Mouse (Mus musculus): ENCODE measurements around the gene Fstl3.
"Not testable (repeated sequence)": the region's sequence is repeated elsewhere in the genome, so short reads cannot be mapped to it uniquely, and the experiment has no call there.

Gene Fstl3

GRCm38 (mm10) chr10:79777103-79777531 is at the start of gene Fstl3:
Gene Fstl3 (plus strand): TSS chr10:79777272.
- no peak for DNase-seq (ENCODE audit: low read depth, low spot score)

DNA sequence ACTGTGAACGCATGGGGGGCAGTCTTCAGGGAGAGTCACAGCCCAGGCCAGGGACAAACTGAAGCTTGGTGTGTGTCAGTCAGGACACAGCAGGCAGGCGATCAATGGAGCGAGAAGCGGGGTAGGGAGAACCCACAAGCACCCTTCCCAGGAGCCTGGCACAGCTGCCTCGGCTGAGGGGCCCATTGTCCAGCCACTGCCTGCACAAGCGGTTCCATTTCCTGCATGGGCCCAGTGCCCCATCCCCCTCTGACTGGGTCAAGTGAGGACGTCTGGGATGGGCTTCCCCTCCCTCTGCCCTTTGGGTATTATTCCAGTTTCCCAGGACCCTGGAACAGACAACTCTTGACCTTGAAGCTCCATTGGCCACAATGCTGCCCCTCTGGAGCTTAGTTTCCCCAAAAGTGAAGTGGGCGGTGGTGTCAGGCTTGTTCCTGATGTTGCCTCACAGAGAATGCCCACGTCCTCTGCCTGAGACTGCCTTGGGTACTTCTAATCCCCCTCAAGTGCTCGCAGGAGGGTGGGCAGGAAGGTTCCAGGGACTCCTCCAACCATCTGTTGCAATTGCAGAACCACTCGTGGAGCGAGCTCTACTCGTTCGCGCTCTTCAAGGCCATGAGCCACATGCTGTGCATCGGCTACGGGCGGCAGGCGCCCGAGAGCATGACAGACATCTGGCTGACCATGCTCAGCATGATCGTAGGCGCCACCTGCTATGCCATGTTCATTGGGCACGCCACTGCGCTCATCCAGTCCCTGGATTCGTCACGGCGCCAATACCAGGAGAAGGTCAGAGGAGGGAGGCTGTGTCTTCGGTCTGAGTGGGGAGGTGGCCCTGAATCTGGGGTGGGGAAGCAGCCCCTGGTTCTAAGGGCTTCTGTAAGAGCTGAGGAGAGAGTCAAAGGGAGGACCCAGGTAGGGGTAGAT is 48.5 kb upstream of the Fstl3 start:
- no peak for DNase-seq (ENCODE audit: low read depth, low spot score)

DNA sequence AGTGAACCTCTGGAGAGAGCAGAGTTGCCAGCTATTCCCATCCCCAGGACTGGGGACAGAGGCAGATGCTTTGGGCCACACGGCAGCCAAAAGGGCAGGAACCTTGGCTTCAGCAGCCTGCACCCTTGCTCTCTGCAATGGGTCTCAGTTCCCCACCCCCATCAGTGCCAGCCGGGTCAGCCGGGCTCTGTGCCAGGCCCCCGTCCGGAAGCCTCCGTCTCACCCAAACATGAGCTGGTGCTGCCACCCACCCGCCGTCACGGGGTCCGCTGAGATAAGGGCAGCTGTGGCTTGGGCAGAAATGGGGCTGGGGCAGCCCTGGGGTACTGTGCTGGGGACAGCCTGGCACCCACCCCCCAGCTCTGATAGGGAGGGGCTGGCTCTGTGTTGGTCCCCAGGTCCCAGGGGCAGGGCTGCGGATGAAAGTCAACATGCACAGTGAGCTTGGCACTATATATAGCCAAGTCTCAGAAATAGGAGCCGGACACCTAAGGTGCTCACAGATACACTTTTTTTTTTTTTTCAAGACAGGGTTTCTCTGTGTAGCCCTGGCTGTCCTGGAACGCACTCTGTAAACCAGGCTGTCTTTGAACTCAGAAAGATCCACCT is 47.6 kb upstream of the Fstl3 start:
- DNase-seq (ENCODE audit: low read depth, low spot score): no peak

GRCm38 (mm10) chr10:79732500-79732899 is 44.6 kb upstream of the Fstl3 start:
- no peak for DNase-seq (ENCODE audit: low read depth, low spot score)

GRCm38 (mm10) chr10:79733847-79734246 is 43.2 kb upstream of the Fstl3 start:
- DNase-seq (ENCODE audit: low read depth, low spot score): no peak

- DNase-seq (ENCODE audit: low read depth, low spot score): no peak
Measured at GRCm38 (mm10) chr10:79735361-79735760, 41.7 kb upstream of the Fstl3 start.

DNA sequence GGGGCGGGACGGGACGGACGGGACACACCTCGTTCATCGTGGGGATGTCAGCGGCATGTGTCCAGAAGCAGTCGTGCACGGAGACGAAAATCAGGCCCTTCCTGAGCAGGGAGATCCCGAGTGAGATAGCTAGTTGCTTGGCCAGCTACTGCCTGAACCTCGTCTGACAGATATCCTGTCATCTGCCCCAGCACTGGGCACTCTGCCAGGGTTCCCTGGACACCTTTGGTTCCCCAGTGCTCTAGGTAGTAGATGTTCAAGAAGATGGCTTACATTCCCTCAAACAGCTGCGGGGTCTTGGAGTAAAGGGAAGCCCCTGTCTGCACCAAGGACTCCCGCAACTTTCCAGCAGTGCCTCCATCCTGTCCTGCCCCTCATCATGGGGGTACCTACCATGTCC is 40.4 kb upstream of the Fstl3 start:
- no peak for DNase-seq (ENCODE audit: low read depth, low spot score)

DNA sequence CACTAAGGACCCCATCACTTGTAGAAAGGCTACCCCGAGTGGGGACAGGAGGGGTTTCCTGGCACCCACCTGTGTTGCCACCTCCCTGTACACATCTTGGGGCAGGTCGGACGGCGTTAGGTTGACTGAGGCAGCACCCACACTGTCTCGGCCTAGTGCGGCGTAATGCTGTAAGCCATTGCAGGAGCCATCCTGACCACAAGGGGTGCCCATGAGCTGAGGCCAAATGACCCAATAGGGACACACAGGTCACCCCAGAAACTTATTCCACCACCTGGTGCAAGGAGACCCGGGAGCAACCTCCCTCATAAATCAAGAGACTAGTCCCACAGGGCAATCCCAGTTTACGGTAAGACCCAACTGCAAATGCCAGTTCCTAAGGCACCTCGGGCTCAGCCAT is 38.8 kb upstream of the Fstl3 start:
- DNase-seq (ENCODE audit: low read depth, low spot score): no peak

- no peak for DNase-seq (ENCODE audit: low read depth, low spot score)
Measured at GRCm38 (mm10) chr10:79739234-79739633, 37.8 kb upstream of the Fstl3 start.

- DNase-seq (ENCODE audit: low read depth, low spot score): no peak
Measured at GRCm38 (mm10) chr10:79740863-79741262, 36.2 kb upstream of the Fstl3 start.

GRCm38 (mm10) chr10:79743161-79743560 is 33.9 kb upstream of the Fstl3 start:
- DNase-seq (ENCODE audit: low read depth, low spot score): no peak

DNA sequence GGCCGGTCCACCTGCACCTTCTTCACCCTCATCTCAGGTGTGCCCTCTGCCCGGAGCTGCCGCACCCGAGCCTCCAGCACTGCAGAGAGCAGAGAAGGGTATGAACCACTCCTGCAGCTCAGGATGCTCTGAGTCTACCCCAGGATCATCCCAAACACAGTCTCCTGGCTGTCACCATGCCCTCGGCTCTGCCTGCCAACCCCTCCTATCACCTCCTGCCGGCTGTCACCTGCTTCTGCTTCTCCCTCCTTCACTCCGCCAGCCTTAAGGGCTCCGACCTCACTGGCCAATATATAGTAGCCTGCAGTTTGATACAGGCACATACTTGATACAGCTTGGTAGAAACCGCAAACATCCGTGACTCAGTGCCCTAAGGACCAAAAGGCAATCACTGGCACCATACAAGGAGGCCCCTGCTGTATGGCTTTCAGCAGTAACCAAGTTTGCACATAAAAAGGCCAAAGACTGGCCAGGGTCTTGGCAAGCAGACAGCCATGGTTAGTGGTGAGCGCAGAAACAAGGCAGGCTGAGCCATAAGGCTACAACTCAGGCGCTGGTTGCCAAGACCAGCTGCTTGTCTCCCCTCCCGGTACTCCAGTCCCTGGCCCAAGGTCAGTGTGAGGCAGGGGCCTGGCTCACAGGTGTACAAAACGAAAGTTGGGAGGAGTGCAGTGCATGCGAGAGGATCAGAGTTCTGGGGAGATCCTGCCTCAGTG is 33.3 kb upstream of the Fstl3 start:
- no peak for DNase-seq (ENCODE audit: low read depth, low spot score)

- no peak for DNase-seq (ENCODE audit: low read depth, low spot score)
Measured at GRCm38 (mm10) chr10:79745411-79745810, 31.7 kb upstream of the Fstl3 start.

- DNase-seq (ENCODE audit: low read depth, low spot score): peak; percentile 92
Measured at GRCm38 (mm10) chr10:79745898-79746773, 30.9 kb upstream of the Fstl3 start, which contains the start of gene Polrmt. Gene Polrmt (minus strand): TSS chr10:79746581.

DNA sequence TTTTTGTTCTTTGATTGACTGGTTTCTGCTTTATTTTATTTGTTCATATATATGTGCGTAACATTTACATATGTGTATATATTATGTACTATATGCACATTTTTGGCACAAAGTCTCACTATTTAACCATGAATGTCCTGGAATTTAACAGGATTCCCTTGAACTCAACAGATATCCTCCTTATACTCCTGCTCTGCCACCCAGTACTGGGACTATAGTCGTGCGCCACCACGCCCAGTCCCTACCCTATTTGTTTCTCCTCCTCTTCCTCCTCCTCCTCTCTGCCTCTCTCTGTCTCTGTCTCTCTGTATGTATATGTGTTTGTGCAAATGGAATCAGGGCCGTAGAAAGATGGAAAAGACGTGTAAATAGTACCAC is 30.3 kb upstream of the Fstl3 start:
- no peak for DNase-seq (ENCODE audit: low read depth, low spot score)

DNA sequence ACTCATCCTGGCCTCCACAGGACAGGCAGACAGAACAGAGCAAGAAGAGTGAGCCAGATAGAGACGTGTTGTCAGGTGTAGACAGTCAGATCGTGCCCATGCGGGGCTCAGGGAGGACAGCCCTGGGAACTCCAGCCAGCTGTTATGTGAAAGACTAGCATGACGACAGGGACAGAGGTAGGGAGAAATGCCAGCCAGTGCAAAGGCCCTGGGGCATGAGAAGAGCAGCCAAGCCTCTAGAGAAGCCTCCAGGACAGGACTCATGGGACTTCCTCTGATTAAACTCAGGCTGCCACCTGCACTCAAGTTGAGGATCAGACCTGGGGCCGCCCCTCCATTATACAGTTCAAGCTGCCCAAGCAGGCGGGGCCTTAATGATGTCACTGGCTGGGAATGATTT is 28.6 kb upstream of the Fstl3 start:
- DNase-seq (ENCODE audit: low read depth, low spot score): no peak

DNA sequence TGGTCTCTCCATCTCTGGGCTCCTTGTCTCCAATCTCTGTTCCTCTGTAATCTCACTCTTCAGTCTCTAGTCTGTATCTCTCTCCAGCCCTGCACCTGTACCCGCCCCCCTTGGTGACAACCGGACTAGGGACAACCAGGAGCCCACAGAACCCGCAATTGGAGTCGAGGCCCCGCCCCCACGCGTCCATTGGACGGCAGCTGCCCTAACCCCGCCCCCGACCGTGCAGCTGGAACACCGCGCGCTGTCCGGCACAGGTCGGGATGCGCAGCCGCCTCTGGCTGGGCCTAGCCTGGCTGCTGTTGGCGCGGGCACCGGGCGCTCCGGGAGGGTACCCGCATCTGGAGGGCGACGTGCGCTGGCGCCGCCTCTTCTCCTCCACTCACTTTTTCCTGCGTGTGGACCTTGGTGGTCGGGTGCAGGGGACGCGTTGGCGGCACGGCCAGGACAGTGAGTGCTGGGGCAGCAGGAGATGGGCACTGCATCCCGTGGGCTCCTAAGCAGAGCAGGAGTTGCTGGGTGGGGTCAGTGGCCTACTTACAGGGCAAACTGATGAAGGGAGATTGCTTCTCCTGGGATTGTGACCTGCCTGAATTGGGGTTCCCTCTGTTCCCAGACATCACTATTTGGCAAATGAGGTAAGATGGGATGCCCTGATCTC is 22.1 kb upstream of the Fstl3 start, which contains the start of gene Fgf22:
TSS of gene Fgf22 (plus strand) at position 221 of the 661 bp plus-strand sequence.
- DNase-seq (ENCODE audit: low read depth, low spot score): no peak

DNA sequence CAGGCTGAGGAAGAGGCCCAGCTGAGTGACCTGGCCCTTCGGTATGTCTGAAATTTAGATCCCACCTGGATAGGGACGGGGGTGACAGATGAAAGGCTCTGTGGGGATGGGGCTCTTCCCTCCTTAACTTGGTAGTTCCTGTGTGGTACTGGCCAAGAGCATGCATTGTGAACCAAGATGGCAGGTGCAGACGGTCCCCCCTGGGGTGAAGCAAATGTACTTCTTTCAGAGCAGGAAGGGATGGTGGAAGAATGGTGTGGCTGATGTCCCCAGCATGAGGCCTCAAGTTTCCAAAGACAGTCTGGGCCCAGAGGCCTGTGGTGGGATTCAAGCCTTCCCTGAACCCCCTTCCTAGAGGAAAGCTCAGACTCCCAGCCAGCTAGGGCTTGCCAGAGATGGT is 21.2 kb upstream of the Fstl3 start:
- no peak for DNase-seq (ENCODE audit: low read depth, low spot score)

DNA sequence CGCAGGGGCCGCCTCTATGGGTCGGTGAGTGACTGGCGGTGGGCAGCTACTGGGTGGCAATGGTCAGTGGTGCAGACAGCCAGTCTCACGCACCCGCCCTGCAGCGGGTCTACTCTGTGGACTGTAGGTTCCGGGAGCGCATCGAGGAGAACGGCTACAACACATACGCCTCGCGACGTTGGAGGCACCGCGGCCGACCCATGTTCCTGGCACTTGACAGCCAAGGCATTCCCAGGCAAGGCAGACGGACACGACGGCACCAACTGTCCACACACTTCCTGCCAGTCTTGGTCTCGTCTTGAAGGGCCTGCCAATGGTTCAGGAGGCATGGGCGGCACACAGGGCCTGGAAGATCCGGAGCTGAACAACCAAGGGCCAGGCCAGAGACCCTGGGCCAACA is 20.4 kb upstream of the Fstl3 start:
- DNase-seq (ENCODE audit: low read depth, low spot score): no peak

DNA sequence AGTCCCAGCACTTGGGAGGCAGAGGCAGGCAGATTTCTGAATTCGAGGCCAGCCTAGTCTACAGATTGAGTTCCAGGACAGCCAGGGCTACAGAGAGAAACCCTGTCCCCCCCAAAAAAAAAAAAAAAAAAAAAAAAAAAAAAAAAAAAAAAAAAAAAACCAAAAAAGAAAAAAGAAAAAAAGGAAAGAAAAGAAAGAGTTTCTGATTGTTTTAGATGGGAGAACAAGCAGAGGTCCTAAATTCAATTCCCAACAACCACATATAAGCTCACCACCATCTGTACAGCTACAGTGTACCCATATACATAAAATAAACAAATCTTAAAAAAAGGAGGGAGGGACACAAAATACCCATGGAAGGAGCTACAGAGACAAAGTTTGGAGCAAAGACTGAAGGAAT is 17.4 kb upstream of the Fstl3 start:
- not testable (repeated sequence) for DNase-seq (ENCODE audit: low read depth, low spot score)

All from embryo, embryonic 11.5 days (tissue).